Mouse (Mus musculus): ENCODE data around the gene Gm7792.
"Not testable (repeated sequence)": the region's sequence is repeated elsewhere in the genome, so short reads cannot be mapped to it uniquely, and the experiment has no call there.

The Gm7792 gene

GRCm38 (mm10) chr5:93843476-93843875 is at the start of gene Gm7792:
TSS of gene Gm7792 (plus strand) at chr5:93843776.
- not testable (repeated sequence) for DNase-seq
